Mouse (Mus musculus): ENCODE measurements around the gene Zc3h12a. TPM values are rescaled to one million over a fixed set of nuclear protein-coding genes. Genes with fewer than 3 reads are reported as not detected.

The Zc3h12a gene
- polyA plus RNA-seq, 1 experiment from 2014 or later: 1.1 TPM

GRCm38 (mm10) chr4:125122431-125123278 lies 5.0 kb downstream of the Zc3h12a start:
- H3K4me3 ChIP-seq (ENCODE audit: control insufficient read depth in 1 of 2, insufficient read depth in 1 of 2, low read depth in 1 of 2, low read length in 2 of 2): no peak overlapping the region
- peak overlapping the region in 1 of 2 experiments; percentile 39; a peak in 1 of 4 replicates for H3K27ac ChIP-seq (replicated peaks in 1 of 2; ENCODE audit: control insufficient read depth in 1 of 2, insufficient read depth in 1 of 2, low read depth in 2 of 2, low read length in 2 of 2)
- peaks cover 25% of the 10 kb centered on the region for H3K36me3 ChIP-seq (ENCODE audit: control insufficient read depth, insufficient read depth, low read length)
- peak overlapping the region; percentile 34; the same call in 1 of the 2 replicates for H3K4me2 ChIP-seq (ENCODE audit: low read length)
- peak overlapping the region; percentile 42 for H3K9ac ChIP-seq (ENCODE audit: low read length)
- WGBS: 22% methylated on average over 16 of the region's 16 CpGs
- ATAC-seq (ENCODE audit: insufficient number of reproducible peaks, insufficient read depth, low FRiP score, low read depth): no peak
- H3K9me3 ChIP-seq (ENCODE audit: control insufficient read depth, low read length): no peaks in the 10 kb centered on the region
- H3K27me3 ChIP-seq (ENCODE audit: control insufficient read depth, insufficient read depth, low read length): no peaks in the 10 kb centered on the region
- H3K4me1 ChIP-seq (ENCODE audit: control insufficient read depth in 2 of 2, insufficient read depth in 2 of 2, low read length in 2 of 2): peaks cover 27 to 36% of the 10 kb centered on the region in 2 experiments

GRCm38 (mm10) chr4:125119721-125120120 lies 7.9 kb downstream of the Zc3h12a start:
- Histone ChIP-seq H3K36me3 (ENCODE audit: control insufficient read depth, insufficient read depth, low read length) (peaks cover 25% of the 10 kb centered on the region), H3K4me1 (ENCODE audit: control insufficient read depth in 2 of 2, insufficient read depth in 2 of 2, low read length in 2 of 2) (peaks cover 25 to 28% of the 10 kb centered on the region in 2 experiments), H3K27ac (replicated peaks in 1 of 2; ENCODE audit: control insufficient read depth in 1 of 2, insufficient read depth in 1 of 2, low read depth in 2 of 2, low read length in 2 of 2) (no peak overlapping the region), H3K27me3 (ENCODE audit: control insufficient read depth, insufficient read depth, low read length) (no peaks in the 10 kb centered on the region), H3K4me2 (ENCODE audit: low read length) (no peak overlapping the region), H3K9ac (ENCODE audit: low read length) (no peak overlapping the region), H3K9me3 (ENCODE audit: control insufficient read depth, low read length) (no peaks in the 10 kb centered on the region), H3K4me3 (ENCODE audit: control insufficient read depth in 1 of 2, insufficient read depth in 1 of 2, low read depth in 1 of 2, low read length in 2 of 2) (no peak overlapping the region)
- no peak for ATAC-seq (ENCODE audit: insufficient number of reproducible peaks, insufficient read depth, low FRiP score, low read depth)
- WGBS: 80% methylated on average over 11 of the region's 11 CpGs

- H3K27me3 ChIP-seq (ENCODE audit: control insufficient read depth, insufficient read depth, low read length): no peaks in the 10 kb centered on the region
- no peak for ATAC-seq (ENCODE audit: insufficient number of reproducible peaks, insufficient read depth, low FRiP score, low read depth)
- H3K4me1 ChIP-seq (ENCODE audit: control insufficient read depth in 2 of 2, insufficient read depth in 2 of 2, low read length in 2 of 2): peaks cover 20 to 23% of the 10 kb centered on the region in 2 experiments
- H3K9ac ChIP-seq (ENCODE audit: low read length): no peak overlapping the region
- no peak overlapping the region for H3K27ac ChIP-seq (replicated peaks in 1 of 2; ENCODE audit: control insufficient read depth in 1 of 2, insufficient read depth in 1 of 2, low read depth in 2 of 2, low read length in 2 of 2)
- no peak overlapping the region for H3K4me3 ChIP-seq (ENCODE audit: control insufficient read depth in 1 of 2, insufficient read depth in 1 of 2, low read depth in 1 of 2, low read length in 2 of 2)
- 40% methylated on average over 10 of the region's 10 CpGs for WGBS
- H3K4me2 ChIP-seq (ENCODE audit: low read length): no peak overlapping the region
- H3K36me3 ChIP-seq (ENCODE audit: control insufficient read depth, insufficient read depth, low read length): peaks cover 25% of the 10 kb centered on the region
- H3K9me3 ChIP-seq (ENCODE audit: control insufficient read depth, low read length): no peaks in the 10 kb centered on the region
These were observed 8.6 kb downstream of the Zc3h12a start for GRCm38 (mm10) chr4:125119070-125119469.

GRCm38 (mm10) chr4:125117902-125118320 lies 9.7 kb downstream of the Zc3h12a start:
- Histone ChIP-seq H3K4me3 (ENCODE audit: control insufficient read depth in 1 of 2, insufficient read depth in 1 of 2, low read depth in 1 of 2, low read length in 2 of 2) (no peak overlapping the region), H3K27me3 (ENCODE audit: control insufficient read depth, insufficient read depth, low read length) (no peaks in the 10 kb centered on the region), H3K36me3 (ENCODE audit: control insufficient read depth, insufficient read depth, low read length) (peaks cover 25% of the 10 kb centered on the region), H3K9me3 (ENCODE audit: control insufficient read depth, low read length) (no peaks in the 10 kb centered on the region), H3K4me1 (ENCODE audit: control insufficient read depth in 2 of 2, insufficient read depth in 2 of 2, low read length in 2 of 2) (peaks cover 15 to 17% of the 10 kb centered on the region in 2 experiments), H3K4me2 (ENCODE audit: low read length) (no peak overlapping the region), H3K27ac (replicated peaks in 1 of 2; ENCODE audit: control insufficient read depth in 1 of 2, insufficient read depth in 1 of 2, low read depth in 2 of 2, low read length in 2 of 2) (no peak overlapping the region), H3K9ac (ENCODE audit: low read length) (no peak overlapping the region)
- no peak for ATAC-seq (ENCODE audit: insufficient number of reproducible peaks, insufficient read depth, low FRiP score, low read depth)
- 74% methylated on average over 7 of the region's 7 CpGs for WGBS

GRCm38 (mm10) chr4:125116929-125117328 lies 10.7 kb downstream of the Zc3h12a start:
- Histone ChIP-seq H3K9me3 (ENCODE audit: control insufficient read depth, low read length) (no peaks in the 10 kb centered on the region), H3K4me1 (ENCODE audit: control insufficient read depth in 2 of 2, insufficient read depth in 2 of 2, low read length in 2 of 2) (peaks cover 10% of the 10 kb centered on the region in 2 experiments; a peak in 3 of 4 replicates), H3K27ac (replicated peaks in 1 of 2; ENCODE audit: control insufficient read depth in 1 of 2, insufficient read depth in 1 of 2, low read depth in 2 of 2, low read length in 2 of 2) (no peak overlapping the region), H3K4me3 (ENCODE audit: control insufficient read depth in 1 of 2, insufficient read depth in 1 of 2, low read depth in 1 of 2, low read length in 2 of 2) (no peak overlapping the region), H3K36me3 (ENCODE audit: control insufficient read depth, insufficient read depth, low read length) (peaks cover 23% of the 10 kb centered on the region), H3K4me2 (ENCODE audit: low read length) (no peak overlapping the region), H3K9ac (ENCODE audit: low read length) (no peak overlapping the region), H3K27me3 (ENCODE audit: control insufficient read depth, insufficient read depth, low read length) (no peaks in the 10 kb centered on the region)
- 74% methylated on average over 13 of the region's 13 CpGs for WGBS
- ATAC-seq (ENCODE audit: insufficient number of reproducible peaks, insufficient read depth, low FRiP score, low read depth): no peak

- no peak for ATAC-seq (ENCODE audit: insufficient number of reproducible peaks, insufficient read depth, low FRiP score, low read depth)
- Histone ChIP-seq H3K4me1 (ENCODE audit: control insufficient read depth in 2 of 2, insufficient read depth in 2 of 2, low read length in 2 of 2) (peaks cover 10% of the 10 kb centered on the region in 2 experiments; a peak in 3 of 4 replicates), H3K4me3 (ENCODE audit: control insufficient read depth in 1 of 2, insufficient read depth in 1 of 2, low read depth in 1 of 2, low read length in 2 of 2) (no peak overlapping the region), H3K27me3 (ENCODE audit: control insufficient read depth, insufficient read depth, low read length) (no peaks in the 10 kb centered on the region), H3K27ac (replicated peaks in 1 of 2; ENCODE audit: control insufficient read depth in 1 of 2, insufficient read depth in 1 of 2, low read depth in 2 of 2, low read length in 2 of 2) (no peak overlapping the region), H3K4me2 (ENCODE audit: low read length) (no peak overlapping the region), H3K9me3 (ENCODE audit: control insufficient read depth, low read length) (no peaks in the 10 kb centered on the region), H3K36me3 (ENCODE audit: control insufficient read depth, insufficient read depth, low read length) (peaks cover 23% of the 10 kb centered on the region), H3K9ac (ENCODE audit: low read length) (no peak overlapping the region)
- 55% methylated on average over 9 of the region's 9 CpGs for WGBS
These were observed 11.4 kb downstream of the Zc3h12a start for GRCm38 (mm10) chr4:125116090-125116861.

GRCm38 (mm10) chr4:125115710-125116089 lies 11.9 kb downstream of the Zc3h12a start:
- Histone ChIP-seq H3K36me3 (ENCODE audit: control insufficient read depth, insufficient read depth, low read length) (peaks cover 25% of the 10 kb centered on the region), H3K9ac (ENCODE audit: low read length) (no peak overlapping the region), H3K4me1 (ENCODE audit: control insufficient read depth in 2 of 2, insufficient read depth in 2 of 2, low read length in 2 of 2) (peaks cover 10% of the 10 kb centered on the region in 2 experiments; a peak in 3 of 4 replicates), H3K4me3 (ENCODE audit: control insufficient read depth in 1 of 2, insufficient read depth in 1 of 2, low read depth in 1 of 2, low read length in 2 of 2) (no peak overlapping the region), H3K9me3 (ENCODE audit: control insufficient read depth, low read length) (no peaks in the 10 kb centered on the region), H3K27ac (replicated peaks in 1 of 2; ENCODE audit: control insufficient read depth in 1 of 2, insufficient read depth in 1 of 2, low read depth in 2 of 2, low read length in 2 of 2) (no peak overlapping the region), H3K4me2 (ENCODE audit: low read length) (no peak overlapping the region), H3K27me3 (ENCODE audit: control insufficient read depth, insufficient read depth, low read length) (no peaks in the 10 kb centered on the region)
- WGBS: 46% methylated on average over 6 of the region's 6 CpGs
- no peak for ATAC-seq (ENCODE audit: insufficient number of reproducible peaks, insufficient read depth, low FRiP score, low read depth)
